Mouse (Mus musculus) C2C12 (cell line): ENCODE measurements around the gene Add3.

Experiments
- CEBPB ChIP-seq: IDR thresholded peaks from one replicate; pipeline ENCODE4 v1.6.1; 2011; ENCODE audit warnings: low read depth, mild to moderate bottlenecking, control low read depth, moderate library complexity
- CTCF ChIP-seq: IDR thresholded peaks from one replicate; pipeline ENCODE4 v1.5.1; 2011; ENCODE audit not compliant: control insufficient read depth, insufficient read depth, insufficient read length
- FOSL1 ChIP-seq: IDR thresholded peaks from one replicate; pipeline ENCODE4 v1.8.0; 2011; ENCODE audit warnings: mild to moderate bottlenecking, low read length; ENCODE audit not compliant: poor library complexity, insufficient read depth, severe bottlenecking
- MAX ChIP-seq: IDR thresholded peaks from one replicate; pipeline ENCODE4 v1.6.1; 2011; ENCODE audit warnings: mild to moderate bottlenecking, control low read depth
- USF1 ChIP-seq: IDR thresholded peaks from one replicate; pipeline ENCODE4 v1.6.1; 2011; ENCODE audit warnings: low read depth, mild to moderate bottlenecking, control low read depth, moderate library complexity

GRCm38 (mm10) chr19:53282571-53282970 lies 142.3 kb downstream of the Add3 start:
- TF ChIP-seq CEBPB: no peak
- TF ChIP-seq CTCF: no peak
- no peak for TF ChIP-seq FOSL1
- no peak for TF ChIP-seq USF1
- TF ChIP-seq MAX: no peak
